Mouse (Mus musculus) adrenal gland, adult (tissue): Measurements from ENCODE around the gene Hus1.

ENCODE experiments used
- DNase-seq, 2 experiments: peaks; one replicate each; pipeline ENCODE4 v3.0.0; 2022 to 2023; ENCODE audit warnings: low spot score in 1 of 2; ENCODE audit not compliant: inconsistent age in 2 of 2

Gene Hus1

GRCm38 (mm10) chr11:8983237-8983861, 27.6 kb downstream of the Hus1 start:
- peak; percentile 49 to 89 for DNase-seq

DNA sequence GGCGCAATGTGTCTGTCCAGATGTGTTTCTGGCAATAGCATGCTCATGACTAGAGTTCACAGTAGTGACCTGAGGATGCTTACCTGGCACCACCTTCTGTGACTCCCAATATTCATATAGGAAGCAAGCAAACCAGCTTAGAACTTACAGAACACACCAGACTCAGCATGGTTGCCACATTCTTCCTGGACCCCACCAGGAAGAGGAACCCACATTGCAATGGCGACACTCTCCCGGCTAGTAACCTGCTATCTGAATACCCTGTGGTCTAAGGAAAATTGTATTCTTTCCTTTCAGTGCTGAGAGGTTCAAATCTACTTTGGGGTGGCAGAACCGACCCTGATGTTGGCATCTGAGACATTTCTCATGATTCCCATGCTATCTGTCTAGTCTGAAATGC, 32.8 kb downstream of the Hus1 start:
- no peak for DNase-seq

GRCm38 (mm10) chr11:8973166-8973565, 37.8 kb downstream of the Hus1 start, which contains the start of gene Pkd1l1:
Gene Pkd1l1 (minus strand): TSS chr11:8973266.
- DNase-seq, result no peak

GRCm38 (mm10) chr11:8972093-8972492, 38.9 kb downstream of the Hus1 start:
- no peak for DNase-seq

DNA sequence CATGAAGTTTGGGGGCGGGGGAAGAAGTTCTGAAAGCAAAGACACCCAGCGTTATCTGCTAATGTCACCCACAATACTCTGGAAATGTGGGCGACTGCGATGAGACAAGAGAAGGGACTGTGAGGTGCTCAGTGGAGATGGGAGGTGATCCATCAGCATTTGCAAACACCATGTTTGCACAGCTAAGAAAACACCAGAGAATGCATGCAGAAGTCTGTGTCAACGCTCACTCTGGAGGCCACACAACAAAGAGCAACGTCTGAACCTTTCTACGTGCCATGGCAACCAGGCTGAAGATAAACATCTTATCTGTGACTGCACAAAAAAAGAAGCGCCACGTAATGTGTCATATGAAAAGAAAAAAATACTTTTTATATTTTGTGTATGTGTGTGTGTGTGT, 40.5 kb downstream of the Hus1 start:
- no peak for DNase-seq

GRCm38 (mm10) chr11:8968094-8968493, 42.9 kb downstream of the Hus1 start:
- no peak for DNase-seq

GRCm38 (mm10) chr11:8958572-8958971, 52.4 kb downstream of the Hus1 start:
- DNase-seq, result no peak

- no peak for DNase-seq
These were observed 52.9 kb downstream of the Hus1 start for GRCm38 (mm10) chr11:8958108-8958507.

- peak in 1 of 2 experiments; percentile 23 for DNase-seq
These were observed 54.0 kb downstream of the Hus1 start for GRCm38 (mm10) chr11:8957023-8957422.

DNA sequence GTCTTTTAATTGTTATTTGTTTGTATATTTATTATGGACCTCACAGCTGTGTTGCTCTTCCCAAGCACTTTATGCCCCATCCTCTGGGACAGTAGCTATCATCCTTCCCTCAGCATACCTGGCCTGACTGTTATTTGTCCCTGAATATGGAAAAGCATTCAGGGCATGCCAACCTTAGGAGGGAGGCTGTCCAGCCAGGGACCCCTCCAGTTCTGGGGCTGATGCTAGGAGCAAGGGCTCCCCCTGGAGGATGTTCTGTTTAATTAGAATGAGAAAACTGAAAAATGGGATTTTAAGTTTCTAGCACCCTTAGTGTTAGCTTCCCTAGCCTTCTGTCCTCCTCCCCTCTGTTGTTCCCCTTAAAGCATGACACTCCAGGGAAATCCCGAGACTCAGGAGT, 55.3 kb downstream of the Hus1 start:
- DNase-seq, result peak; percentile 6 to 42

GRCm38 (mm10) chr11:8949765-8950430, 61.1 kb downstream of the Hus1 start:
- peak in 1 of 2 experiments; percentile 25 for DNase-seq

DNA sequence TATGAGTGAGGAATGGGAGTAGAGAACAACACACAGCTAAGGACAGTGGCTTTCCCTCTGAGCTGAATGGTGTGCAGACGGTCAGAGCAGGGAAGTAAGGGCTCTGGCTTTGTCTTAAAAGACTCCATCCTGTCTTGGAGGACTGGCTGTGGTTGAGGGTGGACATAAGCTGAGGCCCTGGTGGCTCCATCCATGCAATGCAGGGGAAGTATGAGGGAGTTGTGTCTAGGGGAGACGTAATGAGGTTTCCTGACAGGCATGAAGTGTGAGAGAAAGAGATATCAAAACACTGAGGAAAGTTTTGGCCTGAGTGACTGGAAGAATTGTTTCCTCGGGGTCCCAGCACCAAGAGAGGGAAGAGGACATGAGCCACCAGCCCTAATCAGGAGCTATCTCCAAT, 62.1 kb downstream of the Hus1 start:
- no peak for DNase-seq

GRCm38 (mm10) chr11:8944114-8944513, 66.9 kb downstream of the Hus1 start:
- no peak for DNase-seq
